ENCODE assay signal across 8 mouse cellular contexts in genomic region chr4:148115467-148115866, GRCm38 (mm10). TPM values are rescaled to one million over a fixed set of nuclear protein-coding genes. Genes with fewer than 3 reads are reported as not detected.
DNase-seq lines count a peak whose midpoint lies in the region; ATAC-seq and TF ChIP-seq lines count a peak whose summit lies in the region.

No protein-coding gene starts in this region.

- 0 out of 2 replicates have a peak, but pooled peaks cover 2% of the 10 kb centered on the region for H3K9me3 ChIP-seq in forebrain, embryonic 16.5 days (ENCODE audit: control insufficient read depth, low read length)
- no peaks in the 10 kb centered on the region for H3K9me3 ChIP-seq in lung, embryonic 16.5 days (ENCODE audit: control insufficient read depth, low read length)

- H3K27ac ChIP-seq in forebrain, embryonic 16.5 days (ENCODE audit: low read length), result no peak overlapping the region; the same call in 1 of the 2 replicates
- no peak overlapping the region for H3K27ac ChIP-seq in lung, embryonic 16.5 days (ENCODE audit: low read length)
- H3K27ac ChIP-seq in olfactory bulb, adult 2 months (ENCODE audit: insufficient read depth, low read depth, low read length), result no peak overlapping the region

- peaks cover 13% of the 10 kb centered on the region for H3K4me1 ChIP-seq in forebrain, embryonic 16.5 days (replicated peaks; ENCODE audit: control insufficient read depth, insufficient read depth, low read length)
- no peaks in the 10 kb centered on the region for H3K4me1 ChIP-seq in lung, embryonic 16.5 days (replicated peaks; ENCODE audit: control insufficient read depth, insufficient read depth, low read length)
- peaks cover 16% of the 10 kb centered on the region for H3K4me1 ChIP-seq in olfactory bulb, adult 2 months (ENCODE audit: control insufficient read depth, insufficient read depth, low read length)

- no peak overlapping the region for H3K4me2 ChIP-seq in forebrain, embryonic 16.5 days (ENCODE audit: low read length)
- H3K4me2 ChIP-seq in lung, embryonic 16.5 days (ENCODE audit: low read depth, low read length), result no peak overlapping the region

- ATAC-seq in forebrain, embryonic 16.5 days, result peak; percentile 2
- peak; percentile 46 for ATAC-seq in lung, embryonic 16.5 days (ENCODE audit: low read depth)

- no peaks in the 10 kb centered on the region for H3K27me3 ChIP-seq in forebrain, embryonic 16.5 days (replicated peaks; ENCODE audit: control insufficient read depth, insufficient read depth, low read length)
- no peaks in the 10 kb centered on the region for H3K27me3 ChIP-seq in lung, embryonic 16.5 days (ENCODE audit: control insufficient read depth, insufficient read depth, low read depth, low read length)

- TF ChIP-seq CTCF in olfactory bulb, adult 2 months (IDR thresholded peaks at IDR 0.05; ENCODE audit: insufficient read depth, low read depth, low read length), result peak; percentile 9; the same call in 1 of the 2 replicates

- H3K9ac ChIP-seq in forebrain, embryonic 16.5 days (replicated peaks; ENCODE audit: low read depth, low read length), result peak overlapping the region; percentile 49; the same call in 1 of the 2 replicates
- peak overlapping the region; percentile 29; the same call in 1 of the 2 replicates for H3K9ac ChIP-seq in lung, embryonic 16.5 days (ENCODE audit: low read length)

- DNase-seq in heart, adult 11 months, result peak; percentile 93
- no peak for DNase-seq in heart, adult 8-10 months (ENCODE audit: low spot score)
- DNase-seq in MN1 (ENCODE audit: low spot score), result peak; percentile 89
- peak; percentile 28 for DNase-seq in kidney, adult 11 months
- DNase-seq in left cerebral cortex, postnatal 25 days (ENCODE audit: low spot score in 2 of 2), result no peak

- intact Hi-C loops in left cerebral cortex, postnatal 25 days (cut with DNase I), result no loop called here

- no peak for TF ChIP-seq POLR2A in olfactory bulb, adult 2 months (IDR thresholded peaks at IDR 0.05; ENCODE audit: insufficient read depth, low read depth, low read length)

- peaks cover 12% of the 10 kb centered on the region for H3K36me3 ChIP-seq in forebrain, embryonic 16.5 days (ENCODE audit: control insufficient read depth, insufficient read depth)
- H3K36me3 ChIP-seq in lung, embryonic 16.5 days (ENCODE audit: control insufficient read depth, insufficient read depth, low read length), result no peaks in the 10 kb centered on the region

- no peak overlapping the region for H3K4me3 ChIP-seq in forebrain, embryonic 16.5 days (replicated peaks; ENCODE audit: low read length)
- no peak overlapping the region for H3K4me3 ChIP-seq in lung, embryonic 16.5 days (ENCODE audit: low read length)
- no peak overlapping the region for H3K4me3 ChIP-seq in olfactory bulb, adult 2 months (ENCODE audit: insufficient read depth, low read depth, low read length)

- WGBS in forebrain, embryonic 16.5 days, result 7% methylated on average over 15 of the region's 15 CpGs
- WGBS in lung, embryonic 16.5 days, result 3% methylated on average over 15 of the region's 15 CpGs
- 16% methylated on average over 15 of the region's 15 CpGs for WGBS in olfactory bulb, adult 2 months

RNA-seq across cellular contexts. Expression of gene Mad2l2, which starts 14.7 kb away (rescaled TPM):
- total RNA-seq in heart, adult 8-10 months (2022), result 10 to 100 TPM in 3 of 4 experiments, 1 to 10 TPM in 1; 6.9 to 13.6 (median 11.7) TPM
- polyA plus RNA-seq in forebrain, embryonic 16.5 days (2015; fragmentation: Nextera tagmentation; extraction: Ambion mirVana), result 127 TPM in 2 replicates
- 47.6 and 50.2 TPM in 2 replicates for polyA plus RNA-seq in lung, embryonic 16.5 days (2015; fragmentation: Nextera tagmentation; extraction: Ambion mirVana)
- polyA plus RNA-seq in olfactory bulb, adult 2 months (2012; ENCODE audit: insufficient read depth, insufficient read length, low replicate concordance, missing spikeins), result not detected in 2 replicates
- 10 to 100 TPM; 11.2 to 14.9 TPM for total RNA-seq in left cerebral cortex, postnatal 25 days (2021)

RNA-seq across cellular contexts. Expression of gene Draxin, which starts 15.0 kb away (rescaled TPM):
- total RNA-seq in heart, adult 8-10 months (2022), result under 1 TPM; 0.06 to 0.20 (median 0.07) TPM
- 22.7 and 23.5 TPM in 2 replicates for polyA plus RNA-seq in forebrain, embryonic 16.5 days (2015; fragmentation: Nextera tagmentation; extraction: Ambion mirVana)
- 0.08 and 0.10 TPM in 2 replicates for polyA plus RNA-seq in lung, embryonic 16.5 days (2015; fragmentation: Nextera tagmentation; extraction: Ambion mirVana)
- polyA plus RNA-seq in olfactory bulb, adult 2 months (2012; ENCODE audit: insufficient read depth, insufficient read length, low replicate concordance, missing spikeins), result not detected in 2 replicates
- total RNA-seq in left cerebral cortex, postnatal 25 days (2021), result under 1 TPM; 0.28 to 0.37 TPM

RNA-seq across cellular contexts. Expression of gene Agtrap, which starts 27.6 kb away (rescaled TPM):
- 10 to 100 TPM; 45.2 to 51.5 (median 48.2) TPM for total RNA-seq in heart, adult 8-10 months (2022)
- polyA plus RNA-seq in forebrain, embryonic 16.5 days (2015; fragmentation: Nextera tagmentation; extraction: Ambion mirVana), result 4.7 and 5.5 TPM in 2 replicates
- polyA plus RNA-seq in lung, embryonic 16.5 days (2015; fragmentation: Nextera tagmentation; extraction: Ambion mirVana), result 16.3 and 17.8 TPM in 2 replicates
- polyA plus RNA-seq in olfactory bulb, adult 2 months (2012; ENCODE audit: insufficient read depth, insufficient read length, low replicate concordance, missing spikeins), result not detected in 2 replicates
- total RNA-seq in left cerebral cortex, postnatal 25 days (2021), result 1 to 10 TPM; 6.3 to 7.8 TPM

RNA-seq across cellular contexts. Expression of gene Fbxo6, which starts 36.5 kb away (rescaled TPM):
- total RNA-seq in heart, adult 8-10 months (2022), result 10 to 100 TPM; 36.1 to 44.0 (median 39.6) TPM
- polyA plus RNA-seq in forebrain, embryonic 16.5 days (2015; fragmentation: Nextera tagmentation; extraction: Ambion mirVana), result 14.4 and 17.7 TPM in 2 replicates
- polyA plus RNA-seq in lung, embryonic 16.5 days (2015; fragmentation: Nextera tagmentation; extraction: Ambion mirVana), result 13.7 and 17.3 TPM in 2 replicates
- polyA plus RNA-seq in olfactory bulb, adult 2 months (2012; ENCODE audit: insufficient read depth, insufficient read length, low replicate concordance, missing spikeins), result not detected in 2 replicates
- total RNA-seq in left cerebral cortex, postnatal 25 days (2021), result 10 to 100 TPM; 26.9 to 28.0 TPM

RNA-seq across cellular contexts. Expression of gene Fbxo44, which starts 44.8 kb away (rescaled TPM):
- 10 to 100 TPM; 25.2 to 33.4 (median 25.5) TPM for total RNA-seq in heart, adult 8-10 months (2022)
- polyA plus RNA-seq in forebrain, embryonic 16.5 days (2015; fragmentation: Nextera tagmentation; extraction: Ambion mirVana), result 60.3 and 67.1 TPM in 2 replicates
- 11.9 and 12.1 TPM in 2 replicates for polyA plus RNA-seq in lung, embryonic 16.5 days (2015; fragmentation: Nextera tagmentation; extraction: Ambion mirVana)
- not detected in 2 replicates for polyA plus RNA-seq in olfactory bulb, adult 2 months (2012; ENCODE audit: insufficient read depth, insufficient read length, low replicate concordance, missing spikeins)
- 100 to 1,000 TPM; 133 to 134 TPM for total RNA-seq in left cerebral cortex, postnatal 25 days (2021)

Comparison
In these comparisons a context has a peak if more than half of its experiments do, and no peak if none do; other contexts are left out.
1. DNase-seq: peak in heart, adult 11 months (single experiment), MN1 (single experiment) and kidney, adult 11 months (single experiment); none in heart, adult 8-10 months (single experiment) and left cerebral cortex, postnatal 25 days (0 of 2).
2. RNA of gene Draxin, which starts 15.0 kb away (polyA plus RNA-seq): 22.7 to 23.5 TPM in forebrain, embryonic 16.5 days; 0.08 to 0.10 TPM in lung, embryonic 16.5 days and not detected in olfactory bulb, adult 2 months; every median in the first group is over 10 times any median in the second.